In genomic region chr15:90569246-90569645, GRCm38 (mm10) we compare ENCODE assay signal across 23 mouse cellular contexts.
A peak's percentile ranks its signal among the peaks of the same experiment; 100 is the strongest.
DNase-seq lines count a peak whose midpoint lies in the region; ATAC-seq and TF ChIP-seq lines count a peak whose summit lies in the region.
"Had no signal": no experiment of that assay in that cellular context is flagged by ENCODE, and none has a peak within 500 bp of the region (broad histone marks: within the 10 kb centered on the region; RNA-seq: fewer than 3 reads in every experiment).

No protein-coding gene starts in this region.

- 79% methylated on average over 4 of the region's 4 CpGs for WGBS in kidney, embryonic 14.5 days
- WGBS in kidney, embryonic 15.5 days: 81% methylated on average over 4 of the region's 4 CpGs
- whole genome bisulfite sequencing in liver, postnatal 0 days (ENCODE audit: insufficient replicate concordance): 77% methylated on average over 4 of the region's 4 CpGs

- H3K9me3 ChIP-seq in kidney, embryonic 14.5 days (ENCODE audit: control insufficient read depth, low read length): no peaks in the 10 kb centered on the region
- H3K9me3 ChIP-seq in kidney, embryonic 15.5 days (replicated peaks): no peaks in the 10 kb centered on the region
- no peaks in the 10 kb centered on the region for H3K9me3 ChIP-seq in liver, postnatal 0 days (ENCODE audit: low read length)
- H3K9me3 ChIP-seq: forebrain, embryonic 10.5 days; forebrain, embryonic 13.5 days; hindbrain, embryonic 12.5 days; hindbrain, embryonic 15.5 days had no signal

- TF ChIP-seq CTCF in liver, postnatal 0 days (IDR thresholded peaks at IDR 0.05; ENCODE audit: low read depth): no peak

- TF ChIP-seq EP300 in liver, postnatal 0 days (IDR thresholded peaks at IDR 0.05; ENCODE audit: low read depth): no peak

- H3K27me3 ChIP-seq in kidney, embryonic 14.5 days (ENCODE audit: control insufficient read depth, insufficient read depth, low read length): no peaks in the 10 kb centered on the region
- H3K27me3 ChIP-seq in kidney, embryonic 15.5 days: no peaks in the 10 kb centered on the region
- no peaks in the 10 kb centered on the region for H3K27me3 ChIP-seq in liver, postnatal 0 days (ENCODE audit: insufficient read depth, low read length)
- H3K27me3 ChIP-seq: forebrain, embryonic 13.5 days; hindbrain, embryonic 12.5 days; hindbrain, embryonic 15.5 days had no signal

- peak; percentile 12 for DNase-seq in kidney, adult 11 months
- peak; percentile 9 for DNase-seq in kidney, adult 9 months
- DNase-seq in kidney, postnatal 14 days: peak; percentile 24
- DNase-seq in liver, postnatal 0 days: no peak
- no peak for DNase-seq in T-cell, adult 2 months (ENCODE audit: low spot score)
- DNase-seq in gastrocnemius, postnatal 36 days: no peak
- DNase-seq: adrenal gland, adult 8-10 months; adrenal gland, postnatal 25 days; cerebellum, adult 11-12 months; cerebellum, adult 8-10 months; cerebellum, postnatal 10 days; cerebellum, postnatal 36 days; gastrocnemius, postnatal 10 days; heart, adult 11 months had no signal

- H3K27ac ChIP-seq in kidney, embryonic 14.5 days (ENCODE audit: low read depth, low read length): no peak overlapping the region
- no peak overlapping the region for H3K27ac ChIP-seq in kidney, embryonic 15.5 days
- H3K27ac ChIP-seq in liver, postnatal 0 days (ENCODE audit: low read depth): no peak overlapping the region
- H3K27ac ChIP-seq: forebrain, embryonic 10.5 days; forebrain, embryonic 13.5 days; hindbrain, embryonic 12.5 days; hindbrain, embryonic 15.5 days had no signal

- intact Hi-C loops in gastrocnemius, postnatal 36 days (cut with DNase I): no loop called here

- no peak for ATAC-seq in kidney, embryonic 14.5 days (ENCODE audit: low FRiP score, low TSS enrichment)
- no peak for ATAC-seq in kidney, embryonic 15.5 days (replicated peaks; ENCODE audit: low FRiP score)
- no peak for ATAC-seq in liver, postnatal 0 days
- ATAC-seq: activated CD4-positive, CD25-positive, alpha-beta regulatory T cell, adult 4 months; forebrain, embryonic 13.5 days; forebrain, embryonic 16.5 days had no signal

- no peak overlapping the region for H3K4me2 ChIP-seq in kidney, embryonic 14.5 days (replicated peaks; ENCODE audit: low read depth, low read length)
- H3K4me2 ChIP-seq in kidney, embryonic 15.5 days: no peak overlapping the region
- no peak overlapping the region for H3K4me2 ChIP-seq in liver, postnatal 0 days (ENCODE audit: low read depth, low read length)
- H3K4me2 ChIP-seq: forebrain, embryonic 13.5 days; heart, embryonic 11.5 days; hindbrain, embryonic 12.5 days; hindbrain, embryonic 15.5 days had no signal

- no peak overlapping the region for H3K9ac ChIP-seq in kidney, embryonic 14.5 days (ENCODE audit: low read depth, low read length)
- H3K9ac ChIP-seq in kidney, embryonic 15.5 days: no peak overlapping the region
- H3K9ac ChIP-seq in liver, postnatal 0 days (replicated peaks): no peak overlapping the region
- H3K9ac ChIP-seq: forebrain, embryonic 13.5 days; hindbrain, embryonic 12.5 days; hindbrain, embryonic 15.5 days had no signal

- no peaks in the 10 kb centered on the region for H3K36me3 ChIP-seq in kidney, embryonic 14.5 days (ENCODE audit: control insufficient read depth, insufficient read depth, low read length)
- no peaks in the 10 kb centered on the region for H3K36me3 ChIP-seq in kidney, embryonic 15.5 days
- no peaks in the 10 kb centered on the region for H3K36me3 ChIP-seq in liver, postnatal 0 days (replicated peaks; ENCODE audit: insufficient read depth, low read length)
- H3K36me3 ChIP-seq: forebrain, embryonic 10.5 days; hindbrain, embryonic 12.5 days; hindbrain, embryonic 15.5 days had no signal

- H3K4me3 ChIP-seq in kidney, embryonic 14.5 days (ENCODE audit: low read length): no peak overlapping the region
- H3K4me3 ChIP-seq in kidney, embryonic 15.5 days (replicated peaks): no peak overlapping the region
- no peak overlapping the region for H3K4me3 ChIP-seq in liver, postnatal 0 days (ENCODE audit: low read depth, low read length)
- H3K4me3 ChIP-seq: forebrain, embryonic 10.5 days; forebrain, embryonic 13.5 days; hindbrain, embryonic 12.5 days; hindbrain, embryonic 15.5 days had no signal

- no peaks in the 10 kb centered on the region for H3K4me1 ChIP-seq in kidney, embryonic 14.5 days (ENCODE audit: control insufficient read depth, insufficient read depth, low read length)
- H3K4me1 ChIP-seq in kidney, embryonic 15.5 days: no peaks in the 10 kb centered on the region
- H3K4me1 ChIP-seq in liver, postnatal 0 days (ENCODE audit: insufficient read depth): no peaks in the 10 kb centered on the region
- H3K4me1 ChIP-seq: forebrain, embryonic 10.5 days; forebrain, embryonic 13.5 days; hindbrain, embryonic 12.5 days; hindbrain, embryonic 15.5 days had no signal

Comparison
In these comparisons a context has a peak if more than half of its experiments do, and no peak if none do; other contexts are left out.
1. DNase-seq: peak in kidney, adult 11 months (single experiment), kidney, adult 9 months (single experiment) and kidney, postnatal 14 days (single experiment); none in liver, postnatal 0 days (single experiment), T-cell, adult 2 months (single experiment) and gastrocnemius, postnatal 36 days (0 of 2).